Mouse (Mus musculus): ENCODE measurements around the gene Madcam1.
"Not testable (repeated sequence)": the region's sequence is repeated elsewhere in the genome, so short reads cannot be mapped to it uniquely, and the experiment has no call there.

The Madcam1 gene

DNA sequence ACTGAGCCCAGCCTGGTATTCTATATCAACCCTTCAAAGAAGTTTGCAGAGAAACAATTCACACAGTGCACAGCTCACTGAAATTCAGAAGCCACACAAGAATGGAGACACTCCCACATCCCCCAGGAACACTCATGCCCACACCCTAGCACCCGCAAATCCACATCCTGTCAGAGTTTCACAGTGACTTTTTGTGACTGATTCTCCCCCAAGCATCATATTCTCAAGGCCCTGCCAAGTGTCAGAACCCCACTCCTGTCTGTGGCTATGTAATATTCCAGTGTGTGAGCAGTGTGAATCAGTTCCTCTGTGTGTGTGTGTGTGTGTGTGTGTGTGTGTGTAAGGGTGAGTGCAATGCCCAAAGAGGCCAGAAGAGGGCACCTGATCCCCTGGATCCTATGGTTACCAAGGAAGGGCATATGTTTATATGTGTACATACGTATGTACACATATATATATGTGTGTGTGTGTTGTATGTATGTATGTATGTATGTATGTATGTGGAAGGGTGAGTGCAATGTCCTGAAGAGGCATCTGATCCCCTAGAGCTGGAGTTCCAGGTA, 27.7 kb downstream of the Madcam1 start:
- no peak for DNase-seq

DNA sequence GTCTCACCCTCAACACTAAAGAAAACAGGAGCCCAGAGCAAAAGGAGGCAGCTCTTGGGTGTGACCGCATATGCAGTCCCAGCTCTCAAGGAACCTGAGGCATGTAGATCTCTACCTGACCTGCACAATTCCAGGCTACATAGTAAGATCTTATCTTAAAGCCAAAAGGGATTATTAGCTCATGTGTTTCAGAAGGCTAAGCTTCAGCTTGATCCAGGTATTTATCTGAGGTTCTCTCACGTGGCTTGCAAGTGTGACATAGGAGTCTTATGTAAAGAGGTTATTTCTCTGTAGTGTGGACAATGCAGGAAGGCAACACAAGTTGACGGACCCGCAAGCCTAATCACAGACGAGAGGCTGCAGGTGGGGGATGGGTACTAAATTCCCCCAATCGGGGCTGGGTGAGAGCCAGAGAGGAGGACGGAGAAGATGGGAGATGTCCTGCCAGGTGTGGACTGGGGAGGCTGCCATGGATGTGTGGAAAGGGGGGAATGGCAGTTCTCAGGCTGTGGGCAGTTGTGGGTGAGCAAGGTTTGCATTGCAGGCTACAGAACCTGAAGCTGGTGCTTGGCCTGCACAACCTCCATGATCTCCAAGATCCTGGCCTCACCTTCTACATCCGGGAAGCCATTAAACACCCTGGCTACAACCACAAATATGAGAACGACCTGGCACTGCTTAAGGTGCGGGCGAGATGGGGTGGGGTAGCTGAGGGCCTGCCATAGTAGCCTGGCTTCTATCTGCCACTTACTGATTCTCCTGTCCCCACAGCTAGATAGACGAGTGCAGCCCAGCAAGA, 29.4 kb downstream of the Madcam1 start:
- DNase-seq = no peak

DNA sequence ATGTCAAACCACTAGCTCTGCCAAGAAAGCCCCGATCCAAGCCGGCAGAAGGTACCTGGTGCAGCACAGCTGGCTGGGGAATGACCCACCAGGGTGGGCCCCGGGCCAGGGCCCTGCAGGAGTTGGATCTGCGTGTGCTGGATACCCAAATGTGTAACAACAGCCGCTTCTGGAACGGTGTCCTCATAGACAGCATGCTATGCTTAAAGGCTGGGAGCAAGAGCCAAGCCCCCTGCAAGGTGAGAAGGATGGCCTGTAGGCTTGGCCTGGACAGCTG, 30.0 kb downstream of the Madcam1 start:
- DNase-seq = no peak

DNA sequence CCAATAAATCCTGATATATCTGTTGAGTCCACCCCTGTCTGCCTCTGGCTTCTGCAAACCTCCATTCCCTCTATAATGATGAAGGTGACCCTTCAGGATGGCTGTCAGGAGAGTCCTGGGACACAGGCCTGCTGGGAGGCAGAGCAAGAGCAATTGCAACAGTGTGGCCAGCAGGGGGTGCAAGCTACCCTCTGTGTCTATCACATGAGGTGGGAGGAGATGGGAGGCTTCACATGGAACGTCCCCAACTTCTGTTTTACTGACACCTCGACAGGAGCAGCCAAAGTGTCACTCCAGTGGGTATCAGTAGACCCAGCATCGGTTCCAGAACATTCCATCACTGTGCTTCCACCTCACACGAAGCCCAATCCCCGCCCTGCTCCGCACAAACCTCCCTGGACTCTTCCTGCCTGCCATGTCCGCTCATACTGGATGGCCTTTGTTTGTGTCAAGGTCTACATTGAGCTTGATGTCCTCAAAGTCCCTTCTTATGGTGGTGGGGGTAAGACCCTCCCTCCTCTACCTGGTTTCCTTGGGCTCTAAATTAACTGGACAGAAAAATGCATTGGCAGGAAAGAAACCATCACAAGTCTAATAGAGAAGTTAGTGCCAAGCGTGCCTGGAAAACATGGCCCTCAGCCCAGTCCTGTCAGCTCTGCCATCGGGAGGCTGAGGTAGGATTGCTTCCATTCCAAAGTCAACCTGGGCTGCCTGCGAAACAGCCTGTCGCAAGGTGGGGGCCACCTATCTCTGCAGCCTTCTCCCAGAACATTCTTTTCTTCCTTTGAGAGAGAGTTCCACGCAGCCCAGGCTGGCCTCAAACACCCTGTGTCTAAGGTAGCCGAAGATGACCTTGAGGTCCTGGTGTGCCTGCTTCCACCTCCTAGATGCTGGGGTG, 31.1 kb downstream of the Madcam1 start:
- DNase-seq = peak; percentile 82 to 85

DNA sequence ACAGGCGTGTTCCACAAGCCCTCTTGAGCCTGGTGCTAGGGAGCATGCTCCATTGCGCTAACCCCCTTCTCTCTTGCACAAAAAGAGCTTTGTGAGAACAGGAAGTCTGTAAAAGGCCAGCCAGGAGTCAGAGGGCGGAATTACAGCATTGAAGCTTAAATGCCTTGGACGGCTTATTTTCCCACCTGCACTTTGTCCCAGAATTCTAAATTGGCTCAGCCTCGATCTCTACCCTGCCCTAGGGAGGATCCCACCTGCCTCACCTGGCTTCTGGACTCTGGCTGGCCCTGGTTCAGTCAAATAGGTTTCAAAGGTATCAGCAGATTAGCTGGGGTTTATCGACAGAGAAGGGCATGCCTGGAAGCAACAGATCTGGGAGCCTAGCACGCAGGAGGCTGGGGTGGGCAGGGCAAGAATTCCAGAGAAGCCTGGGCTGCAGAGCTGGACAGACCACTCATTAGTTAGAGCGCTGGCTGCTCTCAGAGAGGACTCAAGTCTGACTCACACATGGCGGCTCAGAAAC, 31.8 kb downstream of the Madcam1 start:
- DNase-seq = peak; percentile 46 to 56

DNA sequence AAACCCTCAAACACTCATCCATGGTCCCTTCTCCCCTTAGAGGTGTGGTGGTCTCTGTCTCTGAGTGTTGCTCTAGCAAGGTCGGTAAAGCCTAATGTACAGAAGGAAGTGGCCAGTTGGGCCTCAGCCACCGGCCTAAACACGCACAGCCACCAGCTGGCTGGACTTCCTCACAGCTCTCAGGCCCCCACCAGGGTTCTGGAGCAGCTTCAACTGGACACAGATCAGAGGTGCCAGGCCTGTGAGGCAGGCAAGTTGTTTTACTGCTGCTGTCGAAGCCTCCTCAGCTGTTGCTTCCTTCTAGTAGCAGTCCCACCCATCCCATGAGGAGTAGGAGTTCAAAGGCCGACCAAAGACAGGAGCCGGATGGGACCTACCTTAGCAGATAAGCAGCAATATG, 33.6 kb downstream of the Madcam1 start:
- DNase-seq = peak; percentile 61 to 86

DNA sequence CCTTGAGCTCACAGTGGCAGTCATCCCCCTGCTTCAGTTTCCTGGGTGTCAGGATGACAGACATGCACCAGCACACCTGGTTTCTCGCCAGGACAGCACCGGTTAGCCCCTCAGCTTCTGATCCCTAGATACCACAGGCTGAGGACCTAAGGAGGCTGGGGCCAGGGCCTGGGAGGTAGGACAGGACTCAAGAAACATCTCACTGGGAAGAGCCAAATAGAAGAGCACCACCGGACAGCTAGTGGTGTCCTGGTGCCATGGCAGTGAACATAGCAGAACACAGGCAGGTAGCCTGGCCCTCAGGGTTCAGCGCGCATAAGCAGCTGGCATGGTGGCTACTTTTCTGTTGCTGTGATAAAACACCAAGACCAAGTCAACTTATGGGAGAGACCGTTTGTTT, 34.1 kb downstream of the Madcam1 start:
- DNase-seq = no peak

DNA sequence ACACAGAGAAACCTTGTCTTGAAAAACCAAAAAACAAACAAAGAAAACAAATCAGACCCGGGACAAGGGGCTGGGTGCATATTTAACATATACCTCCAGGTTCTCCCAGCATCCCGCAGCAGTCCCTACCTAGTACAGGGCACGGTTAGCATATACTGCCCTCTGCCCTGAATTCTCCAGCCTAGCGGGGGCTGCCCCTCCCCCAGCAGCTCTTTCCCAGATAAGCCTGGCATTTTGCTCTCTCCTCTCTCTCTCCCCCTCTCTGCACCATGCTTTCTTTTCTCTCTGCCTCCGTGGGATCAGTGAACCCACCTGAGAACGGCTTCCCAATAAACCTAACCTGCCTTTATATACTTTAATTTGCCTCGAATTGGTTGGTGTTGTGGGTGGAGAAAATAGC, 36.3 kb downstream of the Madcam1 start:
- no peak for DNase-seq

DNA sequence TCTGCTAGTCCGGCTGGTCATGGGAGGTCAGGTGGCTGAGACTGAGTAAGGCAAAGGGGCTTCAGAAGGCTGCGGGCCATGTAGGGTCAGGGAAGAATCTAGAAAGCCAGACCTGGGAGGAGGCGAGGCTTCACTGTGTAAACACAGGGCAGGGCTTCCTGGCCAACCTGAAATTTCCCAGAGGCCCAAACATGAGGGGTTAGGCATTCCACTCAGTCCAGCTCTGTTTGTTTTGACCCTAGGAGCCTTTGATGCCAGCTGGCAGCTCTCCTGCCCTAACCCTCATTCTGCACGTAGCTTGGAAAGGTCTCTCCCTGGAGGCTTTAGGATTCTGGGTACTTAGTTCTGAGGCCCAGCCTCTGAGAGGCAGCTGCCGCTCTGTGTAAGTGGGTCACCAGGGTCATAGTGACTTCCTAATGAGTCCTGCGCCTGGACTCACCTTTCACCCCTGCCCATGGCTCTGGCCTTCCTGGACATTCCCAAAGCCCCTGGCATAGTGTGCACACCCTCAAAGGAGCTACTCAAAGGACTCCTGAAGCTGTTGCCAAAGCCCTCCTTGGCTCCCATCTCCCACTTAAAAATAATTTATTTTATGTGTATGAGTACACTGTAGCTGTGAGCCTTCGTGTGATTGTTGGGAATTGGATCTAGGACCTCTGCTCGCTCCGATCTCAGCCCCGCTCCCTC, 37.2 kb downstream of the Madcam1 start:
- peak; percentile 76 to 90 for DNase-seq

DNA sequence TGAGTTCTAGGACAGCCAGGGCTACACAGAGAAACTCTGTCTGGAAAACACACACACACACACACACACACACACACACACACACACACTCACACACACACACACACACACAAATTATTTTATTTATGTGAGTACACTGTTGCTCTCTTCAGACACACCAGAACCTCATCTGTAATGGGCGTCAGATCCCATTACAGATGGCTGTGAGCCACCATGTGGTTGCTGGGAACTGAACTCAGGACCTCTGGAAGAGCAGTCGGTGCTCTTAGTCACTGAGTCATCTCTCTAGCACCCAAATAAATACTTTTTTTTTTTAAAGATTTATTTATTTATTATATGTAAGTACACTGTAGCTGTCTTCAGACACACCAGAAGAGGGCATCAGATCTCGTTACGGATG, 38.6 kb downstream of the Madcam1 start:
- DNase-seq = not testable (repeated sequence)

DNA sequence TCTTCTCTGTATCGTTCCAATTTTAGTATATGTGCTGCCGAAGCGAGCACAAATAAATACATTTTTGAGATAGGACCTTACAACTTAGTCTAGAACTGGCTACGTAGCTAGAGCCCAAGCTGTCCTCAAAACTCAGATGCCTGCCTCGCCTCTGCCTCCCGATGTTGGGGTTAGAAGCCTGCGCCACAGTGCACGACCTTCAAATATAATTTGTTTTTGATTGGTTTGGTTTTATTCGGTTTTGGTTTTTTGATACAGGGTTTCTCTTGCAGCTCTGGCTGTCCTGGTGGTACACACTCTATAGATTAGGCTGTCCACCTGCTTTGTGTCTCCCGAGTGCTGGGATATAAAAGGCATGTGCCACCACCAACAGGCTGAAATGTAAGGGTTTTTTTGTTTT, 39.2 kb downstream of the Madcam1 start:
- no peak for DNase-seq

DNA sequence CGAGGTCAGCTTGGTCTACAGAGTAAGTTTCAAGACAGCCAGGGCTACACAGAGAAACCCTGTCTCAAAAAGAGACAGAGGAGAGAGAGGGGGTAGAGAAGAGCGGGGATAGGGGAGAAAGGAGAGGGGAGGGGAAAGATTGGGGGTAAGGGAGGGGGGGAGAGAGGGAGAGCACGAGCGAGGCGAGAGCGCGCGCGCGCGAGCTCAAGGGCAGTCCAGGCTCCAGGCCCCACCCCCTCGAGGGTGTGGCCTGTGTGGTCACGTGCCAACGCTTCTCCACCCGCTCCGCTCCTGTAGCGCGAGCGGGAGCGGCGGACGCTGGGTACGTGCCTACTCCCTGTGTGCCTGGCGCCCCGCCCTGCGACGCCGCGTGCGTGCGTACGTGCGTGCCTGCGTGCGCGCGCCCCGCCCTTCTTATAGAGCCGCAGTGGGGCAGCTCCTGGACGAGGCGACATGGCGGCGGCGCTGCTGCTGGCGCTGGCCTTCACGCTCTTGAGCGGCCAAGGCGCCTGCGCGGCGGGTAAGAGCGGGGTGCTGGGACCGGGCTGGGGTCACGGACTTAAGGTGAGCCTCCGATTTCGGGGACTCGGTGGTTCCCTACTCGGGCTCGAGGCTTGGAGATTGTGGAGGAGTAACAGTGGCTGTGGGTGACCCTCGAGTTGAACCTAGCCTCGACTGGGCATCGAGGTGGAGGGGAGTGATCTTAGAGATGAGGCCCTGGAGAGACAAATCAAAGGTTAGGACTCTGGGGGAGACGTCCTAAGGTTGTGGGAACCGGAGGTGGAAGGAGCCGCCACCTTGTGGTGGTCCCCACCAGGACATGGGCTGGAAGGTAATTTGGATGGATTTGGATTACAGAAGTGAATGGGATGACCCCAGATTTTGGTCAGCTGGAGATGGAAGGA, 40.0 kb downstream of the Madcam1 start, which contains the start of gene Bsg:
TSS of gene Bsg (plus strand) at position 427 of the 905 bp plus-strand sequence.
- peak; percentile 99 to 100 for DNase-seq

DNA sequence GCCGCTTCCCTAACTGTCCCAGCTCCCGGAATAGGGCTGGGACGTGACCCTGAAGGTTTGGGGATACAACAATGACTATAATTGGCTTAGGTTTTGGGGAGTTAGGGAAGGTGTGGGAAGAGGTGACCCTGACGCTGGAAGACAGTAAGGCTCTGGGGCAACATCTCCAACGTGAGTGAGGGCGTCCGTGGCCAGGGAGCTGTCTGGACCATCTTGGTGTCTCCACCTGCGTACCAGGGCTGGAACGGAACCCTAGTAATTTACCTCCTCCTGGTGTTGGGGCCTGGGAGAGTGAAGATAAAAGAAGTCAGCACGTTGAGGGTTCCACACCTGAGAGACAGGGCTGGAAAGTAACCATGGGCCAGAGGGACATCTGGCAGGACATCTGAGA, 40.6 kb downstream of the Madcam1 start:
- no peak for DNase-seq

DNA sequence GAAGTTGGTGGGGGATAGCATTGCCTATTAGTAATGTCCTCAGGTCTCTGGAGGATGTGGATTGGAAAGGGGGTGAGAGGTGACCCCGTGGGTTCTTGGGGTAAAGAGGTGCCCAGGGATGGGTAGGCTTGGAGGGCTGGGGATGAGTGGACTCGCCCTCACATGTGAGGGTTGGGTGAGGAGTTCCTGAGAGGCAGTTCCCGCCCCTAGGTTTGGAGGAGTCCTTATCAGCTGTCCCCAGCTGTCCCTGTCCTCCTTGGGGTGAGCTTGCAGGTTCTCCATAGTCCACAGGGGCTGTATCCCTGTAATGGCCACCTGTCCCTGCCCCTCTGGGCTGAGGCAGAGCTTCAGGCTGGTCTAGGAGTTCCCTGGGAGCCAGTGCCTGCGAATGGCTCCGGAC, 41.6 kb downstream of the Madcam1 start:
- DNase-seq = no peak

DNA sequence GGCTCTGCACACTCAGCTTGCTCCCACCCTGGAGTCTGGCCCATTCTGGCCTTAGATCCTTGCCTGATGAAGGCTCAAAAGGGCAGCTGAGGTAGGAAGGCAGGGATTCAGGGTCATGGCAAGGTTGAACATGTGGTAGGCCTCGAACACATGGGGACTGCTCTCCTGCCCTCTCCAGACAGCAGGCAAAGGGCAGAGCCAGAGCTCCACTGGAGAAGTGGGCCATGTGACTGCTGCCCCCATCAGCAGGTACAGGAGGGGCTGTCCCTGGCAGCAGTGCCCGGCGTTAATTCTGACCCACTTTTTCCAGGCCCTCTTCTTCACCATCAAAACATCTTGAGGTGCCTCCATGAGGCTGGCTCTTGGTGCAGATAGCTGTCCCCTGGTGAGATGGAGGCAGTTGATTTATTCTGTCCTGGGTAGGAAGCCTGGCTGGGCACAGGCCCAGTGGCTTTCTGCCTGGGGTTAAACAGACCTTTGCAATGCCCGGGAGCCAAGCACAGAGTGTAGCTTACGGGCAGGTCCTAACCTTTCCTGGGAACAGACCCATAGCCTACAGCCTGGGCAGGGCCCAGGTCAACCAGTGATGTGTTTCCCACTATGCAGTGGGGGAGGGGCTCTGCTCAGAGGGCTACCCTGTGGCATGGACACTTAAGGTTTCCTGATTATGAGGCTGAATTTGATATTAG, 42.2 kb downstream of the Madcam1 start:
- no peak for DNase-seq

DNA sequence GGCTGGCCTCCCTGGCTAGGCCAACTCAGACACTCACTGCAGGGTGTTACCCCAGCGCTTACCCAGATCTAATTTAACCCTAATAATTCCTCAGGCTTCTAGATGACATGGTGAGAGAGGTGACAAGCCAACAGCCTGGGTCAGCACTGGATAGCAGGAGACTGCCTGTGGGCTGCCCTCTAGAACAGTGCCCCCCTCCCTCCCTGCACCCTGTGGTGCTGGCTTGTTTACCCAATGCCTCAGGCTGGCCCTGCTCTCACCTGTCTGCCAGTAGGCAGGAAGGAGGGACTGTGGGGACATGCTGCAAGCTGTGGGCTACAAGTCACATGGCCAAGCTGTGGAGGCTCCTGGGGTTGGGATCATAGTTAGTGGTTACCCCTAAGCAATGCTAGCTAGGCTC, 42.8 kb downstream of the Madcam1 start:
- DNase-seq = no peak

DNA sequence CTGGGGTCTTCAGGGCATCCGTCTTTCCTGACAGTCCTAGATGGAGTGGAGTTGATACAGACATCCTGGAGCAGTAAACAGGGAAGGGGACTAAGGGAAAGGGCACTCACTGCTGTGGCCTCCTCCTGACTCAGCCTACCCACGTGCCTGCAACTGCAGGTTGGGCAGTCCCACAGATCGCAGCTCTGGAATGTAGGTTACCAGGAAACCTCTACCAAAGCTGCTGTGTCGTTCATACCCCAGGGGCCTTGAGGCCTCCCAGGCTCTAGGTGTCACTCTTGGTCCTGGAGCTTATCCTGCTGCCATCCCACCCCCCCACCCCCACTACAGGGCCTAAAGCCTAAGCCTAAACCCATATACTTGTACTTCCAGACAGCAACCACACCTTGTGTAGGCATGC, 43.4 kb downstream of the Madcam1 start:
- no peak for DNase-seq

DNA sequence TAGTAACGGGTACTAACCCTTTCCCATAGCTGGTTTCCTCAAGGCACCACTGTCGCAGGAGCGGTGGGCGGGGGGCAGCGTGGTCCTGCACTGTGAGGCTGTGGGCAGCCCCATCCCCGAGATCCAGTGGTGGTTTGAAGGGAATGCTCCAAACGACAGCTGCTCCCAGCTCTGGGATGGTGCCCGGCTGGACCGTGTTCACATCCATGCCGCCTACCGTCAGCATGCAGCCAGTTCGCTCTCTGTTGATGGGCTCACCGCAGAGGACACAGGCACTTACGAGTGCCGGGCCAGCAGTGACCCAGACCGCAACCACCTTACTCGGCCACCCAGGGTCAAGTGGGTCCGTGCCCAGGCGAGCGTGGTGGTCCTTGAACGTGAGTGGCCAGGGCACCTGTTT, 44.3 kb downstream of the Madcam1 start:
- no peak for DNase-seq

DNA sequence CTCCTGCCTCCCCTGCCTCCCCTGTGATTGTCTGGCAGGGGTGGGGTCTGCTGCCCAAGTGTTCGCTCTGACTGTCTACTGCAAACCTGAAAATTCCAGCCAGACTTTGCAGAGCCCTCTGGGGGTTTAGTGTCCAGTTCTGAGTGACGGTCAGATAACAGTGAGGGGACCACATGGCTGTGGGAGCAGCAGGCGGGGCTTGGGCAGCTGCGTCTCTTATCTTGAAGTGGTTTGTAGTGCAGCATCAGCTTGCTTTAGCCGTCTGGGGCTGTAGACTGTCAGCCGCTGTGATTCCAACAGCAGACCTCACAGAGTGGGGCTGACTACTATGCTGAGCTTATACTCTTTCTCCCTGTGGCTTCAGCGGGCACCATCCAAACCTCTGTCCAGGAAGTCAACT, 44.9 kb downstream of the Madcam1 start:
- DNase-seq = no peak

DNA sequence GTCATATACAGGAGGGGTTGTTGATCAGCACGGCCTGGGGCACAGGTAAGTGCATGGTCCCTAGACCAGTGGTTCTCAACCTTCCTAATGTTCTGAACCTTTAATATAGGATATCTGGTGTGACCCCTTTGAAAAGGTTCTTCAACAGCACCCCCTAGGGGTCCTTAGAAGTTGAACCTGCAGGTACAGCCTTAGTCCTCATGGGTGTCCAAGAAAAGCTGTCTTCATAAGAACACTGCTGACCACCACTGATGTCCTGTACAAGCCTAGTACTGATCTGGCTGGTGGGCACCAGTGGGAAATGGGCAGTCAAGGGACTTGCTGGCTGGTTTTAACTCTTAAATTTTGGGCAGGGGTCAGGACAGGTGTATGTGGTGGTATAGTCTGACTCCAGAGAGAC, 47.7 kb downstream of the Madcam1 start:
- no peak for DNase-seq

DNA sequence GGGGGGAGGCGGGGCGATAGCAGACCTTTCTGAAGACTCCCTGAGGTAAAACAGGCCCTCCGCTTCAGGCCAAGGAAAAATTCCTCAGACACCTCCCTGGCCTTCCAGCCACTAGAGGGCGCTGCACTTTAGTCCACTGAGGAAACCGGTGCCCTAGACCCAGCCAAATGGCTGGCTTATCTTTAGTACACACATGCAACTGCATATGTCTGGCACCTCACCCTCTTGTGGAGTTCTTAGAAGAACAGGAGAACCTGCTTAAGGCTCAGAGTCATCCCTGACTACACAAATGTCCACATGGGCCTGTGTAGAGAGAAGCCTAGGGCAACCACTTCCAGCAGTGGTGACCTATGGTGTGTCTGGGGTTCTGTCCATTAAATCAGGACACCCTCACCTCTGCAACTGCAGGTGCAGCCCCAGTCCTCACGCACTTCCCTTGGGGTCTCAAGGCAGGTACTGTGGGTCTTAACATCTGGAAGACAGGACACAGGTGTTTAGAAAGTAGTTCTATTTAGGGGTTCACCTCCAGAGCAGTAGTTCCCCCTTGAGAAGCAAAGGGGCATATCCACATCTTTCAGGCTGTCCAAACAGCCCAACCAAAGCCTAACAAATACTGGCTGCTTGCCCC, 48.3 kb downstream of the Madcam1 start:
- peak; percentile 78 to 87 for DNase-seq

Measured in lung, postnatal 4 days (tissue).